Comparison of ENCODE assay signal across 19 mouse cellular contexts in genomic region chr9:92719251-92719650, GRCm38 (mm10).
DNase-seq lines count a peak whose midpoint lies in the region; ATAC-seq and TF ChIP-seq lines count a peak whose summit lies in the region.
"Had no signal": no experiment of that assay in that cellular context is flagged by ENCODE, and none has a peak within 500 bp of the region (broad histone marks: within the 10 kb centered on the region; RNA-seq: fewer than 3 reads in every experiment).

No protein-coding gene starts in this region.

- H3K4me1 ChIP-seq in heart, embryonic 12.5 days (replicated peaks), result no peaks in the 10 kb centered on the region
- H3K4me1 ChIP-seq: embryonic facial prominence, embryonic 12.5 days had no signal

- no peak overlapping the region for H3K9ac ChIP-seq in heart, embryonic 12.5 days
- H3K9ac ChIP-seq: embryonic facial prominence, embryonic 12.5 days; forebrain, postnatal 0 days; hindbrain, embryonic 15.5 days; liver, postnatal 0 days; midbrain, embryonic 13.5 days had no signal

- no peaks in the 10 kb centered on the region for H3K9me3 ChIP-seq in heart, embryonic 12.5 days (replicated peaks)
- H3K9me3 ChIP-seq: embryonic facial prominence, embryonic 12.5 days; hindbrain, embryonic 15.5 days; midbrain, embryonic 13.5 days had no signal

- H3K36me3 ChIP-seq in heart, embryonic 12.5 days, result no peaks in the 10 kb centered on the region
- H3K36me3 ChIP-seq: embryonic facial prominence, embryonic 12.5 days; hindbrain, embryonic 15.5 days; midbrain, embryonic 13.5 days had no signal

- no peak for TF ChIP-seq CTCF in layer of hippocampus, adult 2 months (conservative IDR thresholded peaks at IDR 0.05)

- WGBS in heart, embryonic 12.5 days, result 76% methylated on average over 6 of the region's 6 CpGs

- H3K4me2 ChIP-seq in heart, embryonic 12.5 days, result no peak overlapping the region
- H3K4me2 ChIP-seq: embryonic facial prominence, embryonic 12.5 days; hindbrain, embryonic 15.5 days; midbrain, embryonic 13.5 days had no signal

- H3K27me3 ChIP-seq in heart, embryonic 12.5 days (replicated peaks), result no peaks in the 10 kb centered on the region
- H3K27me3 ChIP-seq: embryonic facial prominence, embryonic 12.5 days; hindbrain, embryonic 15.5 days; midbrain, embryonic 13.5 days had no signal

- DNase-seq in heart, adult 11 months, result peak; percentile 58
- no peak for DNase-seq in layer of hippocampus, adult 2 months (ENCODE audit: low spot score in 2 of 2)
- DNase-seq in layer of hippocampus, postnatal 14 days (ENCODE audit: low spot score in 2 of 2), result no peak
- DNase-seq in urinary bladder, postnatal 14 days (ENCODE audit: low spot score), result peak; percentile 48
- DNase-seq in urinary bladder, adult 2 months (ENCODE audit: low spot score), result no peak
- DNase-seq in embryo, embryonic 9.5 days (ENCODE audit: extremely low spot score), result no peak
- DNase-seq: adrenal gland, postnatal 10 days; cerebellum, adult 18-20 months; forebrain, postnatal 0 days; kidney, adult 11 months; kidney, postnatal 36 days; liver; liver, postnatal 0 days; thymus, adult 2 months had no signal

- H3K27ac ChIP-seq in heart, embryonic 12.5 days (ENCODE audit: poor library complexity, severe bottlenecking), result no peak overlapping the region
- peak overlapping the region; percentile 75; the same call in 1 of the 2 replicates for H3K27ac ChIP-seq in layer of hippocampus, adult 2 months
- H3K27ac ChIP-seq: embryonic facial prominence, embryonic 12.5 days; hindbrain, embryonic 15.5 days; macrophage; midbrain, embryonic 13.5 days had no signal

- ATAC-seq in heart, embryonic 12.5 days (ENCODE audit: insufficient number of reproducible peaks, low FRiP score), result no peak
- ATAC-seq: forebrain, postnatal 0 days; liver, postnatal 0 days; midbrain, embryonic 13.5 days had no signal

- no peak overlapping the region for H3K4me3 ChIP-seq in heart, embryonic 12.5 days
- H3K4me3 ChIP-seq in layer of hippocampus, adult 2 months, result no peak overlapping the region
- H3K4me3 ChIP-seq: embryonic facial prominence, embryonic 12.5 days; hindbrain, embryonic 15.5 days; midbrain, embryonic 13.5 days had no signal

Comparison
In these comparisons a context has a peak if more than half of its experiments do, and no peak if none do; other contexts are left out.
1. DNase-seq: peak in heart, adult 11 months (single experiment) and urinary bladder, postnatal 14 days (single experiment); none in layer of hippocampus, adult 2 months (0 of 2), layer of hippocampus, postnatal 14 days (0 of 2), urinary bladder, adult 2 months (single experiment) and embryo, embryonic 9.5 days (single experiment).